Mouse (Mus musculus) adipocyte (in vitro differentiated cells): ENCODE measurements around the gene Pkmyt1.

Source experiments
- DNase-seq: peaks from one replicate; pipeline ENCODE4 v3.0.0-alpha.2; 2016; ENCODE audit warnings: low spot score

Gene Pkmyt1

DNA sequence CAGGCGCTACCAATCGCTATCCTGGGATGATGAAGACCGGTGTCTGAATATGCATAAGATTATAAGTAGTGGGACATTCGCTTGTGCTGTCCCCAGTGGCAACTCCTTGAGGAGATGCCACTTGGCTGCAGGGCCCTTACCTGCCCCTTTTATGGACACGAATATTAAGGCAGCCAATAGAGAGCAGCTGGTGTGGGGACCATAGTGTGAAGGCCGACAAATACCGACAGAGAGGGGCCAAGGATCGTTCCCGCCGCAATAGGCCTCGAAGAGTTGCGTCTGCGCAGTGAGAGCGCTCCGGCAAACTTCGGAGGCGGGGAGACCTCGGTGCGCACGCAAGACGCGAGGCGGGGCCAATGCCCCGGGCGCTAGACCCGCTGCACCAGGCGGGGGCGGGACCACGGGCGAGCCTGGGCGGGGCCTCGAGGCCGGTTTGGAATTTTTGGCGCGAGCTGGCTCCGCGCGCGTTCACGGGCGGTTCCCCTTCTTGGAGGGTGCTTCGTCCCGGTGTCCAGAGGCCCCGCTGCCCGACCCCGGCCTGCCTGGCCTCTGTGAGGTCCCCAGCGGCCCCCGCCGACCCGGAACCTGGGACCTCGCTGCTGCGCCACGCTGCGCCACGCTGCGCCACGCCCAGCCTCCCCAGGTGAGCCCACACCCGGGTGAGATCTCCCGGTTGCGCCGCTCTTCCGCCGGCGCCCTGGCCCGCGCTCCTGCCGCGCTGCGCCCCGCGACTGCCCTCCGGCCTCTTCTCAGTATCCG lies at the start of gene Pkmyt1:
TSS of gene Pkmyt1 (plus strand) at position 338 of the 759 bp plus-strand sequence.
- DNase-seq, result peak; percentile 97

DNA sequence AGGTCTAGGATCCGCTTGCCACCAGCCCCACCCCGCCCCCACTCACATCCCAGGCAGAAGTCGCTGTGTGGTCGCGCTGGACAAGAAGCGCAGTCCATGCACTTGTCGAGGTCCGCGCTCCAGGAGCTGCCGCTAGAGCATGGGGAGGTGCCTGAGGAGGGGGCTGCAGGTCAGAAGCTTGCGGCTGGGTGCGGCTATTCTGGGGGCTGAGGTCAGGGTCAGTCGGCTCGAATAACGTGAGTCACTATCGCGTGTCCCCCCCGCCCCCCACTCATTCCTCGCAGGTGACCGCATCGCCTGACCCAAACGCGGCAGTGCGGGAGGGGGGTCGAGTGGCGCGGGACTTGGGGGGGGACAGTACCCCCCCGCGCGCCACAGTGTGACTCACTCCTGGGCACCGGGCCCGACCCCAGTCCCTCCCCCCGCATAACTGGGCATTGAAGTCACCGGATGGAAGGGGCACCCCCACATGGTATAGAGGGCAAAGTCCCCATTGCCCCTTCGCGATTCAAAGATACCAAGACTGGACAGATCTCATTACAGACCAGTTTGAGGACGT lies 49.6 kb upstream of the Pkmyt1 start:
- DNase-seq, result peak; percentile 49

DNA sequence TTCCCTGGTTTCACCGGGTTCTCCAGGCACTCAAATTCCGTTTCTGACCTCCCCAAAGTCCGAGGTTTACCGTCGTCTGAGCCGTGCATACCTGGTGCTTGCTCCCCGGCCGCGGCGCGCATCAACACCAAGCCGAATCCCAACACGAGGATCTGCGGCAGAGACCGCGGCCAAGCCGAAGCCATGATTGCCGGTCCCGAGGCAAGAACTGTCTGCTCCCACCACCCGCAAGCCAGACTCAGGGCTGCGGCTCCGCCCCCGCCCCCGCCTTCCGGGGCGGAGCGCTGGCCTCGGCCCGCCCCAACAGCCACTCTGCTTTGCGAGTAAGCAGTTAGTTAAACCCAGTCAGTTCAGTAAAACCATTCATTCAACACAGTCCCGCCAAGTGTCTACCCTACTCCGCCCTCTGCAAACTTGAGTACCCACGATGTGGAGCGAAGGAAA lies 48.9 kb upstream of the Pkmyt1 start, which contains the start of gene Tnfrsf12a:
TSS of gene Tnfrsf12a (minus strand) at position 233 of the 444 bp plus-strand sequence.
- peak; percentile 82 for DNase-seq

DNA sequence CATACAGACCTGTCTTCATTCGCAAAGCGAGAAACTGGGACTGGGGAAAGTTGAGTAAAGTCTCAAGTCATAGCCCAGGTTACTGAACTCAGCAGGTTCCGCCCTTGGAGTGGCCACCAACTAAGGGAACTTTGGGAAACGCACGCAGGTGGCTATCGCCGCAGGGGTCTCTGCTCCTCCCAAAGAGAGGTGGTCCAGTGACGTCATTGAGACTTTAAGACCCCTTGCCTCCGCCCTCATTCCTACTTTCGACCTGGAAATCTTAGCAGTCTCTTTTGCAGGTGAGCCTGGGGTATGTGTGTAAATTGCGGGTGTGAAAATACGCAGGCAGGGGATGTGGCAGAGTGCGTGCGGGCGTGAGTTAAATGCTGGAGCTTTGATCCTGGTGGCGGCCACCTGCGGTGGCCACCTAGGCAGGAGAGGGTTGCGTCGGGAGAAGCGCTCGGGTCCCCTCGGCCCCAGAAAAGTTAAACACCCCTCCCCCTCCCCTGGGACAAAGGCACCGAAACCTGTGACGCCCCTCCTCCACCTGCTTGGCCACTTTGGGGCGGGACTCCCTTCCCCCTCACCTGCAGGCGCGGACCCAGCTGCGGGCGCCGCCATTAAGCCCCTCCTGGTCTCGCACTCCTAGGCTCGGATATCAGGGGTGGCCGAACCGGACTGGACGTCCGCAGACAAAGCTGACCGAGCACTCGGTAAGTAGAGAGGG lies 46.9 kb upstream of the Pkmyt1 start, which contains the start of gene Cldn6:
TSS of gene Cldn6 (plus strand) at position 123 of the 709 bp plus-strand sequence.
- DNase-seq, result no peak

DNA sequence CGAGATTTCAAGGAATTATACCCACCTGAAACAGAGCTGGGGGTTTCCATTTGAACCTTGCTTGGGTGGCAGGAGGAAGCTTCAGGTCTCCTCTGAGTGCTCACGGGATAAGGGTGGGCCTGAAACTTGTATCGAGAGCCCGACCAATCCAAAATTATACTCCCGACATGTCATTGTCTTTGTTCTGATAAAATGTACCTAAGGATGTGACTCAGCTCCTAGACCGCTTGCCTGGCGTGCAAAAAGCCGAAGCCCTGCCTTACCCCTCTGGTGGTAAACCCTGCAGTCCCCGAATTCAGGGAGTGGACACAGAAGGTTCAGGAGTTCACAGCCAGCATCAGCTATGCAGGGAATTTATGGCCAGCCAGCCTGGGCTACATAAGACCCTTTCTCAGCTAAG lies 45.8 kb upstream of the Pkmyt1 start:
- no peak for DNase-seq

DNA sequence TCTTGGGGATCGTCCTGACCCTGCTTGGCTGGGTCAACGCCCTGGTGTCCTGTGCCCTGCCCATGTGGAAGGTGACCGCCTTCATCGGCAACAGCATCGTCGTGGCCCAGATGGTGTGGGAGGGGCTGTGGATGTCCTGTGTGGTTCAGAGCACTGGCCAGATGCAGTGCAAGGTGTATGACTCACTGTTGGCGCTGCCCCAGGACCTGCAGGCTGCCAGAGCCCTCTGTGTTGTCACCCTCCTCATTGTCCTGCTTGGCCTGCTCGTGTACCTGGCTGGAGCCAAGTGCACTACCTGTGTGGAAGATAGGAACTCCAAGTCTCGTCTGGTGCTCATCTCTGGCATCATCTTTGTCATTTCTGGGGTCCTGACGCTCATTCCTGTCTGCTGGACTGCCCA lies 45.0 kb upstream of the Pkmyt1 start:
- DNase-seq, result no peak

DNA sequence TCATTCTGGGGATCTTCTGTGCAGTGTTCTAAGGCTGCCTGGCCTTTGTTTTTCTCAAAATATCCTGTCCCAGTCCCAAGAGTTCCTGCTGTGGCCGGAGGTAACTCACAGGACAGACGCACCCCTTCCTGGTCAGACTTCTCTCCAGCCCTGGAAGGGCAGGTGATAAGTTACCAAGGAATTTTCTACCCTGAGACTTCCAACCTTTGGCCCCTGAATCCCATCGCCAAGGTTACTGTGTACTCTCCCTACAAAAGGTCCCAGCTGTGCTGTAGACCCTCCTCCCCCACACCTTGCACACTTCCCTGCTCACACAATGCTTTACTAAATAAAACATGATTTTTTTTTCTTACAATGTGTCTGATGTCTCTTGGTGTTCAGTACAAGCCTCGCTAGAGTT lies 44.0 kb upstream of the Pkmyt1 start:
- DNase-seq, result no peak

DNA sequence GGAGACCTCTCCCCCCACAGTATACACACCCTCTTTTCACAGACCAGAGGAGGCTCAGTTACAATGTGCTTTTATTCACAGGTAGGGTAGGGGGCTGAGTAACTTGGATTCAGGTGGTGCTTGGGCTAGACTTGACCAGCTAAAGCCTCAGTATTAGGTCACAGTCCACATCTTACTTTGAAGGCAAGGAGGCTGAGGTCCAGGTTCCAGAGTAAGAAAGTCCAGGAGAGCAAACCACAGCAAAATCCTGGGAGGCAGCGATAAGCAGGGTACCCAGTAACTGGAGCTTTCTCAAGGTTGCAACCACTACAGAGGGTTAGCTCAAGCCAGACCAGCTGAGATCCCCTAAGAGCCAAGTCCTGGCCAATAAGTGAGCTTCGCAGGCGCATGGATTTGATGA lies 43.6 kb upstream of the Pkmyt1 start:
- no peak for DNase-seq

DNA sequence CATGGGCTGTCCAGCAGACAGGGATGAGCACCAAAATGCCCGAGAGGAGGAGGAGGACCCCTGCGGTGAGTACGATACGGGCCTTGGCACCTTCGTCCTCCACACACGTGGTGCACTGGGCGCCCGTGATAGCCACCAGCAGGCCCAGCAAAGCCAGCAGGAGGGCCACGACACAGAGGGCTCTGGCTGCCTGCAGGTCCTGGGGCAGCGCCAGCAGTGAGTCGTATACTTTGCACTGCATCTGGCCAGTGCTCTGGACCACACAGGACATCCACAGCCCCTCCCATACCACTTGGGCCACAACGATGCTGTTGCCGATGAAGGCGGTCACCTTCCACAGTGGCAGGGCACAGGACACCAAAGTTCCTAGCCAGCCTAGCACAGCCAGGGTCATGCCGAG lies 42.9 kb upstream of the Pkmyt1 start:
- no peak for DNase-seq

DNA sequence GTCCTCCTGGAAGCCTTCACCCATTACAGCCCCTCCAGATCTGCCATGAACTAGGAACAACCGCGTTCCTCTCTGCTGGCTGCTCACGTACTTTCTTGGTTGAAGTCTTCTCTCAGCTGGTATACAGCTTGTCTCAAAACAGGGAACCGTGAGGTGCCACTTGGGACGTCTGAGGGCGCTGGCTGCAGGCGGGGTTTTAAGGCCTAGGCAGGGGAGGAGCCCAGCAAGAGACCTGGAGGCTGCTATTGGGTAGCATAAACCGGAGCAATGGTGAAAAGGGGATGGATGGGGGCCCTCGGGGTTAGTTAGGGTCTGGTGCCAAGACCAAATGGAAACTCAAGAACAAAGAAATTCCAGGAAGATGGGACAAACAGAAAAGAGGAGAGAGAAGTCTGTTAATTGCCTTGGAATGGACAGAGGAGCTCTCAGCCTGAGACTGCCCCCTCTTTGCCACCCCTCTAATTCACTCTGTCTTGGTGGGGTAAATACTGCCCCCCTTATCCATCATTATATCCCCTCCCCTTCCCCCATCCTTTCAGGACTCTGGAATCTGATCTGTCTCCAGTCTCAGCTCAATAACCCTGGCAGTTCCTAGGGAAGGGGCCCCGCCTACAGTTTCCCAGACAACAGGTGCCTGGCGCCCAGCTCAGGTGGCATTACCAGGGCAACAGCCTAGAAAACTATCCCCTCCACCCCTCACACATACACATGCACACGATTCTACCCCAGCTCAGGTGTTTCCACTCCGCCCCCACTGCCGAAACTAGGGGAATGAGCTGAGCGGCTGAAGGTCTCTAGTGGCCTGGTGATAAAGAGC lies 42.1 kb upstream of the Pkmyt1 start, which contains the start of gene Cldn9:
TSS of gene Cldn9 (minus strand) at position 171 of the 817 bp plus-strand sequence.
- DNase-seq, result no peak

DNA sequence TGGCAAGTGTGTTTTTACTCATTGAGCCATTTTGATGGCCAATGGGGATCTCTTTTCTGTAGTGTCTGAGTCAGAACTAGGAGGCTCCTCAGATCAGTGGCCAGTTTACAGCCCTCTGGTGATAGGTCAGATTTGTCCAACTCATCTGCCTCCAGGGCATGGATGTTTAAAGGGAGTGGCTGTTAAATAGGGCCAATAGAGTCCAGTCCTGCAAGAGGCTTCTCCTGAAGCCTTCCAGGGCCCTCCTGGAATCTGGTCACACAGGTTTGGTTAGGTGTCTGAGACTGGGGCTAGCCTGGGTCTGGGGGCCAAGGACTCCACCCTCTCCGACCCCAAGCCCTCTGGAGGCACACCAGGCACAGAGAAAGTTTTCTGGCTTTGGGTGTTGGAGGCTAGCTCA lies 31.6 kb upstream of the Pkmyt1 start:
- DNase-seq, result no peak

DNA sequence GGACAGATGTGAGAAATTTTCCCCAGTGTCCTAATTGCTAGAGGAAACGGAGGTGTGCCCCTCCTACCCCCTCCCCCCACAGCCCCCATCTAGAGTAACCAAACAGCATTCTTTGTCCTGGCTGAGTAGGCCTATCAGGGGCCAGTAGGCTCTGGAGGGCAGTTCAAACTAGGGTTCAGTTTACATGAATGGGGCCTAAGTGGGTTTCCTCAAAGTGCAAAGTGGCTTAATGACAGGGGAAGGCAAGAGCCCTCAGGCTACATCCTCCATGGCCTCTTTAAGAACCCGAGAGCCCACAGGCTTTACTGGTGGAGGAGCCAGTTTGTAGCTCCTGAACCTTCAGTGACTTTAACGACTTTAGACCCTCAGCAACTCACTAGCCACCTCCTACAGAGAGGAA lies 30.3 kb upstream of the Pkmyt1 start:
- DNase-seq, result no peak

DNA sequence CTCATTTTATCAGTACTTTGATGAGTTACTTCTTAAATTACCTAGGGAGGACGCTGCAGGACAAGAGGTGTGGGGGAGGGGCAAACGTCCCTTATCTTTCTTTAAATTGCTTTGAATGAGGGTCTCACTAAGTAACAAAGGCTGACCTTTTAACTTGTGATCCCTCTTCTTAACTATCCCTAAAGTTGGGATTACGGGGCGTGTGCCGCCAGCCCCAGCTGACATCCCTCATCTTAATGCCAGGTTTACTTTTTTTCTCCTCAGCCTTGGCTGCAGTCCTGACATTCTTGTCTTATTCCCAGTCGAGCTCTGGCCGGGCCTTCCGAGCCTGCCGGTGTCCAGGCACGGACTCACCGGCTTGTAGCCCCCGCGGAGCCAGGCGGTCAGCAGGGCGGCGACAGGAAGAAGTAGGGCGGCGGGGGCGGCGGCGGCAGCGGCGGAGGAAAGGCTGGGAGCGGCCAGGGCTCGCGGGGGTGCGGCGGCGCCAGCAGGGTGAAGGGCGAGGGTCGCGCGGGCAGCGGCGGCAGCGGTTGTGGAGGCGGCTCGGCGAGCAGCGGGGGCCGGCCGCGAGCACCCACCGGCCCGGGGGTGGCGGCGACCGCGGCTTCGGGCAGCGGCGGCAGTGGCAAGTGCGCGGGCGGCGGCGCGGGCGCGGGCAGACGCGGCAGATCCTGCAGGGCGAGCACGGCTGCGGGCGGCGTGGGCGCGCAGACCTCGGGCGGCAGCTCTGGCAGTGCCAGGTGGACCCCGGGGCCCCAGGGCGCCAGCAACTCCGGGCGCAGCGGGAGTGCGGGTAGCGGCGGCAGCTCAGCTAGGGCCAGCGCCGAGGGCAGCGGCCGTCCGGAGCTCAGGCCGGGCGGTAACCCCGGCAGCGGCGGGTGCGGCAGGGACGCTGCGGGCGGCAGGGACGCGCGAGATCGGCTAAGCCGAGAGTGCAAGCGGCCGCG lies 26.7 kb upstream of the Pkmyt1 start:
- peak; percentile 66 for DNase-seq

DNA sequence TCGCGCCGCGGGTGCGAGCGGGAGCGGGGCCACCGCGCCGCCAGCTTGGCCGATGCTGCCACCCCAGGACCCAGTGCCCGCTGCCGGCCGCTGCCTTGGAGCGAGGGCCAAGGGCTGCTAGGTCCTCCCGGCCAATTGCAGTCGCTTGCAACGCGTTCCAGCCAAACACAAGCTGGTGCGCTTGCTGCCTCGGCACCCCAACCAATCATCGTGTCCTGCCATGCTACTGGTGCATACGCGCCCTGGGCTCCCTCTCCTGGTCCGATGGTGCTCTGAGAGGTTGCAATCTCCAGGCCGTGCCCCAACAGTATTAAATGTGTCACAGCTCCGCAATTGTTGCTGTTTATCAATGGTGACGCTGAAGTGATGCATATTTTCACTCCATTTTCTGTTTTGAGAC lies 26.1 kb upstream of the Pkmyt1 start:
- DNase-seq, result peak; percentile 97

DNA sequence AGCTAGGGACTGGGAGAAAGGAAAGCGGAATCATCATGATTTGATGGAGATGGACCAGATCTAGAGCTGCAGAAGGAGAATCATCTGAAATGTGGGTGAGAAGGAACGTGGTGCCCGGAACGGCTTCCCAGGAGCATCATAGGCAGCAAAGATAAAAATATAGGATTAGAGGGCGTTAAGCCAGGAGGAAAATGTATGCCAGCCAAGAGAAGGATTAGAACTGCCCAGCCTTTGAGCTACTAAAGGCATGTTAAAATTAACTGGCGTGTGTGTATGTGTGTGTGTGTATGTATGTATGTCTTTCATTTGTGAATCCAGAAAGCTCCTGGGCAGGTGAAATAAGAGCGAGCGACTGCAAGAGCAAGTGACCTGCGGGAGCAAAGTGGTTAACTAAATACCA lies 22.8 kb upstream of the Pkmyt1 start:
- no peak for DNase-seq

DNA sequence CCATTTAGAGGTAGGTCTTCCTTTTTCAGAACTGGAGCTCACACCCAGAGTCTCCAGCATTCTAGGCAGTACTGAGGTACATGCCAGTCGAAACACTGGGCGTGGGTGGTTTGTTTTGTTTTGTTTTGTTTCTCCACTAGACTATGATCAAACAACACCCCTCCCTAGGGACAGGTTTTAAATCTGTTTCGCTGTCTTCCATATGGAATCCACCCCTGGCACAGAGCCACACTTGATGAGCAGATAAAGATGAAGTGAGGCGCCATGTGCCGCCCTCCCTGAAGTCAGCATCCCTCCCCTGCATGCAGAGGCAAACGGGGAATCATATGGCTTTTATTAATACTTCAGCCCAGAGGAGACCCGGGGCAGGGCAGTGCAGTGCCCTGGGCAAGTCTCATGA lies 21.4 kb upstream of the Pkmyt1 start:
- DNase-seq, result no peak

DNA sequence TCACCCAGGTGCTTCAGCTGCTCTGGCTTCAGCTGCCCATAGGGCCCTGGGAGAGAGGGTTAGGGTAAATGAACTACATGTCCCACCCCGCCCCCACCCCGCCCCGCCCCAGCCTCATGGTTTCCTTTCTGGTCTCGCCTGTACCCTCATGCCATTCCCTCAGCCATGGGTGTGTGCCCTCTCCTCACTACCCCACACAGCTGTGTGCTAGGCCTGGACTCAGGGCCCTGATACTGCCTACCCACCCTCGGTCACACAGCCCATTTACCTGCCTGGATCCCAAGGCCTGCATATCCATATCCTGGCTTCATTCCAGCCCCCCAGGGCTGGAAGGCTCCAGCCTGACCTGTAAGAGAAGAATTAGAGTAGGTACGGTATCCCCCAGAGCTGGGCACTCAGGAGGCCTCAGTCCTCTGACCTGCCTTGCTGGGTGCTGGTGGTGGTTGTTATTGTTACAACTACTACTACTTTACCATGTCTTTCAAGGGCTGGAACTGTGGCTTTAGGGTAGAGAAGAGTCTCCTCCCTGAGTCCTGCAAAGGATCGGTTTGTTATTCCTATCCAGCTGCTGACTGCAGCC lies 20.5 kb upstream of the Pkmyt1 start:
- DNase-seq, result no peak

DNA sequence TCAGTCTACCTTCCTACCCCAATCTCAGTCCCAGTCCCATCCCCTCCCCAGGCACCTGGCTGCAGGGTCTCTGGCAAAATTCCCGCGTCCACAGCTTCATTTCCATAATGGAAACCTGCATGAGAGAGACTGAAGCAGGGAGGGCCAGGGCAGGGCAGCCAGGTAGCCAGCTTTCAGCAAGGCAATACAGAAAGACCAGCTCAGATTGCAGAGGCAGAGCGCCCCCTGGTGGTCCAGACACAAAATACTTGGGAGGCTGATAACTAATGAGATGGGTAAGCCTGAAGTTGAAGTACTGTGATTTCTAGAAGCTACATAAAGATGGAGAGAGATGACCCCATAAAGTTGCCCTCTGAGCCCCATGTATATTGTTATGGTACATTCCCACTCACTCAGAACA lies 19.9 kb upstream of the Pkmyt1 start:
- peak; percentile 78 for DNase-seq

DNA sequence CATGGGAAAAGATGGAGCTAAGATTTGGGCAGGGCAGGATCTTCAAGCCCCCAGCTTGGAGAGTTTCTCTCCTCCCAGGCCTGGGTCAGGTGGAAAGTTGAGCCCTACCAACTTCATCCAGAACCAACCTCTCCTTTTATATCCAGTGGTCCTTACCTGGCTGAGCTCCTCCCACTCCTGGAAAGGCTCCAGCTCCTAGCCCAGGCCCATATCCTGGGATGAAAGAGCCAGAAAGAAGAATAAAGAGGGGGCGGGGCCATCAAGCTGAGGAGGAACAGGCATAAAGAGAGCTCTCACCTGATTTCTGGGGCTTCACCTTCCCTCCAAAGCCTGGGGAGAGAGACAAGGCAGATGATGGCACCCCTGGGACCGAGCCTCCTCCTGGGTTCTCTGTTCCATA lies 9.1 kb upstream of the Pkmyt1 start:
- no peak for DNase-seq

DNA sequence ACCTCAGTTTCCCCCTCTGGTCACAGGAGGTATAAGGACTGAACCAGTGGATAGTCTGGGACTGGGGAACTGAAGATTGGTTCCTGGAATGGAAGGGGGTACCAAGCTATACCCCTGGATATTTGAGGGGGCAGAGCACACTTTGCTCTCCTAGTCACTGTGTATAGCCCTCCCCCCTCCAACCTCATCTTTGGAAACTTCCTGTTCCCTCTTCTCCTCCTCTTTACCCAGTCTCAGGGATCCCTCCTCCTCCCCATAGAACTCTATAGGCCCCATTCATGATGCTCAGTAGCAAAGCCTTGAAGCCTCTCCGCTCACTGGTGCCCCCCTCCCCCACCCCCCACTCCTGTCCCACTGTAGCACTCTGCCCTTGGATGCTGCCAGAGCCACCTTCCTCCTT lies 6.7 kb upstream of the Pkmyt1 start:
- DNase-seq, result no peak

DNA sequence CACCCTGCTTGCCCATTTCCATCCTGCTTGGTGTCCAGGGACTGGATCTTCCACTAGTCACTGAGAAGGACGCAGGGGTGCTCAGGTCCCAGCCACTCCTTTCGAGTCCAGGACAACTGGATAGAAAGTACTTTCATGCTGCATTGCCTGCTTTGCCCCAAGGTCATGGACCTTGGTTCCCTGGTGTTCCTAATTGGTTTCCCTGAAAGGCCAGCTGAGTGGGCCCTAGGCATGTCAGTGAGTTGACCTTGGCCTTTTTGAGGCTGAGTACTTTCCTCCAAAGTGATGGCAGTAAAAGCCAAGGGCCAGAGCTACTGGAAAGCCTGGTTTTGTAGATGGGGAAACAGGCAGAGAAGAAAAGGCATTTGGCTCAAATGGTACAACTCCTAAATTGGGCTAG lies 4.2 kb upstream of the Pkmyt1 start:
- DNase-seq, result no peak
